Mouse (Mus musculus) MEL (cell line): ENCODE data around the gene Best1. TPM values are rescaled to one million over a fixed set of nuclear protein-coding genes. Genes with fewer than 3 reads are reported as not detected.

Experiments
- DNase-seq: peaks from one replicate; pipeline ENCODE4 v3.0.0; 2011; ENCODE audit warnings: low read depth, low spot score
- H3K27ac ChIP-seq: 2 replicates; pipeline ENCODE4 v1.5.1; 2012; ENCODE audit warnings: low read depth, mild to moderate bottlenecking, control low read depth, low read length, moderate library complexity; ENCODE audit not compliant: control insufficient read depth
- H3K27me3 ChIP-seq, 2 experiments: fragments of 150-350 bp in 1 of 2; sonication (generic) in 1 of 2; 2 replicates each; pipeline ENCODE4 v1.6.1; 2012; ENCODE audit warnings: low read length in 2 of 2, mild to moderate bottlenecking in 2 of 2, improper control_type of control experiment in 1 of 2, moderate library complexity in 1 of 2; ENCODE audit not compliant: insufficient read depth in 2 of 2, control insufficient read depth in 1 of 2
- H3K36me3 ChIP-seq, 2 experiments: 2 replicates each; pipeline ENCODE4 v1.6.1; 2012 to 2014; ENCODE audit warnings: low read length in 2 of 2, improper control_type of control experiment in 1 of 2, inconsistent platforms in 1 of 2, mild to moderate bottlenecking in 1 of 2; ENCODE audit not compliant: insufficient read depth in 2 of 2, control insufficient read depth in 1 of 2
- H3K4me1 ChIP-seq, 2 experiments: fragments of 150-350 bp in 1 of 2; sonication (generic) in 1 of 2; 2 replicates each; pipeline ENCODE4 v1.6.1; 2012; ENCODE audit warnings: low read length in 2 of 2, improper control_type of control experiment in 1 of 2, mild to moderate bottlenecking in 1 of 2; ENCODE audit not compliant: insufficient read depth in 2 of 2, control insufficient read depth in 1 of 2
- H3K4me3 ChIP-seq, 2 experiments: fragments of 150-350 bp in 1 of 2; sonication (generic) in 1 of 2; 2 replicates each; pipeline ENCODE4 v1.5.1; 2012; ENCODE audit warnings: low read depth in 2 of 2, low read length in 2 of 2, mild to moderate bottlenecking in 2 of 2, moderate library complexity in 2 of 2, control low read depth in 1 of 2, improper control_type of control experiment in 1 of 2; ENCODE audit not compliant: control insufficient read depth in 1 of 2, insufficient read depth in 1 of 2
- H3K79me2 ChIP-seq: 2 replicates; pipeline ENCODE4 v1.6.1; 2012; ENCODE audit warnings: mild to moderate bottlenecking, low read length, moderate library complexity; ENCODE audit not compliant: control insufficient read depth, poor library complexity, insufficient read depth
- H3K9ac ChIP-seq: 2 replicates; pipeline ENCODE4 v1.6.1; 2012; ENCODE audit warnings: low read depth, mild to moderate bottlenecking, control low read depth, low read length, moderate library complexity; ENCODE audit not compliant: control insufficient read depth, poor library complexity, severe bottlenecking
- H3K9me3 ChIP-seq: fragments of 150-350 bp; sonication (generic); replicated peaks from 2 replicates; pipeline ENCODE4 v1.6.1; 2012; ENCODE audit warnings: mild to moderate bottlenecking, low read length, improper control_type of control experiment, moderate library complexity; ENCODE audit not compliant: insufficient read depth
- CTCF ChIP-seq, 3 experiments: IDR thresholded peaks in 2 of 3; conservative IDR thresholded peaks in 1 of 3; 2 replicates each; pipeline ENCODE4 v1.5.1; 2011 to 2012; ENCODE audit warnings: low read length in 3 of 3, low read depth in 2 of 3, mild to moderate bottlenecking in 2 of 3, improper control_type of control experiment in 1 of 3, inconsistent platforms in 1 of 3, mixed read lengths in 1 of 3, moderate library complexity in 1 of 3; ENCODE audit not compliant: control insufficient read depth in 1 of 3, insufficient read depth in 1 of 3, poor library complexity in 1 of 3, severe bottlenecking in 1 of 3
- E2F4 ChIP-seq: IDR thresholded peaks from 2 replicates; pipeline ENCODE4 v1.6.1; 2011; ENCODE audit warnings: low read depth, low read length, improper control_type of control experiment, borderline replicate concordance
- ETS1 ChIP-seq: IDR thresholded peaks from 2 replicates; pipeline ENCODE4 v1.6.1; 2012; ENCODE audit warnings: low read depth, mild to moderate bottlenecking, inconsistent platforms, low read length, improper control_type of control experiment, moderate library complexity
- KAT2A ChIP-seq: conservative IDR thresholded peaks from 2 replicates; pipeline ENCODE4 v1.6.1; 2012; ENCODE audit warnings: low read depth, low read length, improper control_type of control experiment, inconsistent platforms
- MAFK ChIP-seq: IDR thresholded peaks from 2 replicates; pipeline ENCODE4 v1.6.1; 2011; ENCODE audit warnings: low read depth, mild to moderate bottlenecking, low read length, improper control_type of control experiment, borderline replicate concordance
- MEF2A ChIP-seq: IDR thresholded peaks from 2 replicates; pipeline ENCODE4 v1.6.1; 2014; ENCODE audit warnings: low read depth, mild to moderate bottlenecking, inconsistent platforms, low read length, improper control_type of control experiment; ENCODE audit not compliant: poor library complexity, insufficient replicate concordance, severe bottlenecking; ENCODE audit errors: extremely low read depth
- NELFE ChIP-seq: IDR thresholded peaks from 2 replicates; pipeline ENCODE4 v1.6.1; 2011; ENCODE audit warnings: low read depth, low read length, improper control_type of control experiment
- NRF1 ChIP-seq: IDR thresholded peaks from 2 replicates; pipeline ENCODE4 v1.6.1; 2014; ENCODE audit warnings: low read depth, mild to moderate bottlenecking, inconsistent platforms, low read length, improper control_type of control experiment, moderate library complexity; ENCODE audit not compliant: poor library complexity, insufficient read depth, severe bottlenecking
- POLR2AphosphoS2 ChIP-seq: IDR thresholded peaks from 2 replicates; pipeline ENCODE4 v1.6.1; 2011; ENCODE audit warnings: low read length, improper control_type of control experiment
- SIN3A ChIP-seq: IDR thresholded peaks from 2 replicates; pipeline ENCODE4 v1.6.1; 2012; ENCODE audit warnings: low read length, improper control_type of control experiment, inconsistent platforms
- SMC3 ChIP-seq: IDR thresholded peaks from 2 replicates; pipeline ENCODE4 v1.6.1; 2011; ENCODE audit warnings: low read depth, low read length, improper control_type of control experiment
- TAL1 ChIP-seq: IDR thresholded peaks from 2 replicates; pipeline ENCODE4 v1.6.1; 2012; ENCODE audit warnings: mild to moderate bottlenecking, inconsistent platforms, low read length, moderate library complexity, mixed read lengths
- TBP ChIP-seq: IDR thresholded peaks from 2 replicates; pipeline ENCODE4 v1.8.0; 2011; ENCODE audit warnings: low read depth, low read length, improper control_type of control experiment
- TCF12 ChIP-seq: IDR thresholded peaks from 2 replicates; pipeline ENCODE4 v1.6.1; 2014; ENCODE audit warnings: low read depth, mild to moderate bottlenecking, inconsistent platforms, low read length, improper control_type of control experiment, moderate library complexity
- UBTF ChIP-seq: IDR thresholded peaks from 2 replicates; pipeline ENCODE4 v1.6.1; 2012; ENCODE audit warnings: low read depth, mild to moderate bottlenecking, inconsistent platforms, low read length, improper control_type of control experiment, moderate library complexity, borderline replicate concordance; ENCODE audit not compliant: insufficient read depth
- USF2 ChIP-seq, 2 experiments: IDR thresholded peaks; 2 replicates each; pipeline ENCODE4 v1.6.1; 2011 to 2012; ENCODE audit warnings: improper control_type of control experiment in 2 of 2, low read length in 2 of 2, borderline replicate concordance in 1 of 2, inconsistent platforms in 1 of 2, low read depth in 1 of 2, mild to moderate bottlenecking in 1 of 2; ENCODE audit not compliant: insufficient read depth in 1 of 2
- ZNF384 ChIP-seq: IDR thresholded peaks from 2 replicates; pipeline ENCODE4 v1.6.1; 2012; ENCODE audit warnings: low read depth, mild to moderate bottlenecking, inconsistent platforms, low read length, improper control_type of control experiment
- polyA plus RNA-seq, 2 experiments: library from polyadenylated mRNA; stranded (reverse) in 1 of 2; unstranded in 1 of 2; fragments of >175 nt in 1 of 2; fragments of >200 nt in 1 of 2; gene quantifications; 2 replicates each; pipeline versions ENCODE4 v1.2.1 to v1.2.4; 2012; ENCODE audit warnings: low replicate concordance in 2 of 2, low read depth in 1 of 2; ENCODE audit not compliant: insufficient read length in 2 of 2, insufficient read depth in 1 of 2, missing spikeins in 1 of 2
- total RNA-seq: library from RNA; depleted of rRNA; stranded (reverse); fragments of 300-350 nt; gene quantifications from 2 replicates; pipeline ENCODE4 v1.2.3, GENCODE M21; 2012

Gene Best1
- total and polyA plus RNA-seq, 3 experiments = 0.08 TPM; not detected in 2

DNA sequence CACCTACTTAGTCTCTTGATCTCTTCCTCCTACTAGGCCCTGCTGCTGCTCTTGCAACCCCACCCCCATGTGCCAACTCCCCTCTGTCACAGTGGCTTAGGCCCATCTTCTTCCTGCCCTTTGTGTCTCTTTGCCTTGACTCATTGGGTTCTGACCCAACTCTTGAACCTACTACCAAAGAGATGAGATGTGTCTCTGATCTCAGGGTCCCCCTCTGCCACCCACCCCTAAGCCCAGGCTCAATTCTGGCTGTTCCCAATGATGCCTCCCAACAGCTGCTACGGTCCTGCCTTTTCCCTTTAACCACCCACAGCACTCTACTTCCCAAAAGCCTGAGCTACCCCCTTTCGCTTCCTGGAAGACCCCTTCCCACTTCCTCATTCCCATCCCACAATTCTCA lies 20.5 kb upstream of the Best1 start:
- TF ChIP-seq TAL1 (no peak), SMC3 (no peak), TCF12 (no peak), TBP (no peak), USF2 (IDR thresholded peaks at IDR 0.05; ENCODE audit: borderline replicate concordance in 1 of 2, insufficient read depth in 1 of 2, low read depth in 1 of 2, low read length in 2 of 2) (no peak), SIN3A (no peak), UBTF (no peak), E2F4 (no peak), NRF1 (no peak), CTCF (IDR thresholded peaks at IDR 0.05 in 2 of 3, conservative IDR thresholded peaks at IDR 0.05 in 1 of 3; ENCODE audit: control insufficient read depth in 1 of 3, insufficient read depth in 1 of 3, low read depth in 2 of 3, low read length in 3 of 3, poor library complexity in 1 of 3, severe bottlenecking in 1 of 3) (no peak), MEF2A (no peak), ETS1 (no peak)

DNA sequence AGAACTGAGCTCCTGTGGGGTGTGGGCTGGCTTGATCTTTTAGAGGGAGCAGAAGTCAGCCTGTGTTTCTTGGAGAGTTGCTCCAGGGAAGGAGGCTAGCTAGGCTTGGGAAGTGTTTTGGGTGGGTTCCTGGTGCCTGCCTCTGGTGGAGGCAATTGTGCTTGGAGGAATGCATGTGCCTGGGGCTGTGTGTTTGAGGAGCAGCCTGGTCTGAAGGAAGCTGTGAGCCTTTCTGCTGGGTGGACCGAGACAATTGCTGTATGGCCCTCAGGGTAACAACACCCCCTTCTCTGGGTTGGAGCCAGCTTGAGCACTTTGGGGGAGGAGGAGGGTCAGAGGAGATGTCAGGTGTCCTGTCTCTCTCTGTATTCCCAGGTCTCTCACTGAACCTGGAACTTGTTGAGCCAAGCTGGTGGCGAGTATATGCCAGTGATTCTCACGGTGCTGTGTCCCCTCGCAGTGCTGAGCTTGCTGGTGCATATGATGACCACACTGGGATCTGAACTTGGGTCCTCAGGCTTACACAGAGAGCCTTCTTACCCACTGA lies 17.9 kb upstream of the Best1 start:
- Histone ChIP-seq H3K9me3 (no peaks in the 10 kb centered on the region), H3K27ac (no peak overlapping the region), H3K4me1 (peaks cover 1 to 25% of the 10 kb centered on the region in 2 experiments; a peak in 3 of 4 replicates), H3K4me3 (no peak overlapping the region), H3K36me3 (peaks cover 0 to 12% of the 10 kb centered on the region in 2 experiments; a peak in 2 of 4 replicates), H3K79me2 (no peaks in the 10 kb centered on the region), H3K9ac (no peak overlapping the region), H3K27me3 (no peaks in the 10 kb centered on the region; a peak in 1 of 4 replicates)
- DNase-seq = no peak
- TF ChIP-seq NRF1 = no peak
- TF ChIP-seq UBTF = no peak
- no peak for TF ChIP-seq MAFK
- TF ChIP-seq SMC3 = no peak
- TF ChIP-seq NELFE = no peak
- no peak for TF ChIP-seq KAT2A
- no peak for TF ChIP-seq ZNF384
- no peak for TF ChIP-seq POLR2AphosphoS2

More for the DNA sequence above, 20.5 kb upstream of the Best1 start:
- peaks cover 0 to 10% of the 10 kb centered on the region in 2 experiments; a peak in 1 of 4 replicates for H3K4me1 ChIP-seq
- H3K27me3 ChIP-seq = no peaks in the 10 kb centered on the region; a peak in 1 of 4 replicates
- no peaks in the 10 kb centered on the region for H3K79me2 ChIP-seq
- H3K9me3 ChIP-seq = no peaks in the 10 kb centered on the region
- no peak overlapping the region for H3K9ac ChIP-seq
- H3K4me3 ChIP-seq = no peak overlapping the region
- DNase-seq = no peak
- H3K27ac ChIP-seq = no peak overlapping the region
- peaks cover 0 to 3% of the 10 kb centered on the region in 2 experiments; a peak in 1 of 4 replicates for H3K36me3 ChIP-seq
